Mouse (Mus musculus): ENCODE measurements around the gene Snx8. TPM values are rescaled to one million over a fixed set of nuclear protein-coding genes. Genes with fewer than 3 reads are reported as not detected.

Snx8 gene
- 21.1 and 22.1 TPM in 2 replicates for polyA plus RNA-seq (2016; fragmentation: Nextera tagmentation; extraction: Ambion mirVana)

DNA sequence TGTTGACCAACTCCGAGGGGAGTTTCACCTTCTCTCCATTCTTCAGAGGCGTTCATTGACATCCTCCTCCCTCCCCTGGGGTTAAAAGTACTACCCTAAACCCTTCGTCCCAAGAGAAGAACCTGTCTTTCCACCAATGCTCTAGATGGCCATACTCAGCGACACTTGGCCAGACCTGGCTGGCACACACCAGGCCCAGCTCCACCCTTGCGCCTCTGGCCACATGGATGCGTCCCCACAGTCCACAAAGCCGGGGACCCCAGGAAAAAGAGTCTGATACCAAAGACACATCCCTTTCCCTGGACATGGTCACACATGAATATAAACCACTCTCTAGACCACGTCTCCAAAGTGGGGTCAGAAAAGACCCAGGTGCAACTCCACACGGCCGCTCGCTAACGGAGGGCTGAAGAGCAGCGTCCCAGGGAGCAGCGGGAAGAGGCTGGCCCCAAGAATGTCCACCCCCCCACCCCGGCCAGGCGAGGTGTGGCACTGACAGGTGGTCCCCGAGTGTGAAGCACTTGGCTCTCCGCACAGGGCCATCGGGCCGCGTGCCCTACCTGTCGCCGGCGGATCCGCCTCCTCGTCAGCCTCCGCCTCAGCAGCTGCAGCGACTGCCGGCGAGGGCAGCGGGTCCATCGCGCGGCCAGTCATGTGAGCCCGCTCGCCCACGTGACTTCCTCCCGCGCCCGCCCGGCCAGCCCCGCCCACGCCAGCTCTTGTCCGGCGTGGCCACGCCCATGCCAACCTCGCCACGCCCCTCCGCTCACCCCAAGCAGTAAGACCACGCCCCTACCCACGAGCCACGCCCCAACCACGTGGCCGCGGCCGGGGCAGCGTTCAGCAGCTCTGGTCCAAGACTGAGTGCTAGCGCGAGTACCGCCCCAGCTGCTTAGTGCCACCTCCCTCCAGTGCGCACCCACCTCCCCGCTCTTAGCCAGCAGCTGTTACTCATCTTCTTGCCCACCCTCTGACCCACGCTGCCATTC, at the start of gene Snx8:
TSS of gene Snx8 (minus strand) at position 675 of the 989 bp plus-strand sequence.
- peak within 1 kb of the TSS; percentile 25; the same call in 1 of the 2 replicates for H3K27ac ChIP-seq
- peak within 1 kb of the TSS; percentile 69 for H3K4me3 ChIP-seq
- H3K27me3 ChIP-seq = no peaks in the 10 kb centered on the region
- H3K4me2 ChIP-seq (replicated peaks) = peak within 1 kb of the TSS; percentile 97
- H3K4me1 ChIP-seq = peaks cover 22% of the 10 kb centered on the region
- no peaks in the 10 kb centered on the region for H3K9me3 ChIP-seq (replicated peaks)
- no peaks in the 10 kb centered on the region for H3K36me3 ChIP-seq
- peak within 1 kb of the TSS; percentile 76 for H3K9ac ChIP-seq
- peak; percentile 90 for ATAC-seq (ENCODE audit: low FRiP score)
- 1% methylated on average over 62 of the region's 63 CpGs for WGBS

DNA sequence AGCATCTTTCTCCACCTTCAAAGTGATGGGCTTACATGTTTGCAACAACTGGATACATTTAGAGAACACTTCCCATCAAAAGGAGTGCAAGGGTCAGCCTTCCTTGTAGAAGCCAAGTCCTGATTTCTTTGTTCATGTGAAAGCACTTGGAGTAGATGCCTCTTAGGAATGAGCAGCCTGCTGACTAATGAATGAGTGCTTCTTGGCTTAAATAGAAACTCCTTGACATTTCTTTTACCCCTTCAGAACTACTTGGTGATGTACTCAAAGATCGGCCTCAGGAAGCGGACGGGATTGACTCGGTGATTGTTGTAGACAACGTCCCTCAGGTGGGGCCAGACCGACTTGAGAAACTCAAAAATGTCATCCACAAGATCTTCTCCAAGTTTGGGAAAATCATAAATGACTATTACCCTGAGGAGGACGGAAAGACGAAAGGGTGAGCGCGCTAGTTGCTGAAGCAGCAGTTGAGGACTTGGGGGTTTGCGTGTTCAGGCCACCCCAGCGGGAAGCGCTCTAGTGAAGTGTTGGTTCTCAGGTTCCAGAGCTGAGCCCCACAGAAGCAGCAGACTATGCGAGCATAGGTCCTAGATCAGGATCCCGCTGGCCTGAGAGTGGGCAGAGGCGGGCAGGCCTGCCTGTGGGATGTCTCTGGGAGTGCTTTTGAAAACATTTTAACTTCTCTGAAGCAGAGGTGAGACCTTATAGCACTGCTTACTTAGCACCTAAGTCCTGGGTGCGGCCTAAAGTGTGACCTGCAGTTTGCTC, 36.1 kb upstream of the Snx8 start:
- Histone ChIP-seq H3K36me3 (peaks cover 60% of the 10 kb centered on the region), H3K9me3 (replicated peaks) (no peaks in the 10 kb centered on the region), H3K27me3 (no peaks in the 10 kb centered on the region), H3K27ac (no peak overlapping the region), H3K4me2 (replicated peaks) (no peak overlapping the region), H3K4me1 (peaks cover 22% of the 10 kb centered on the region), H3K9ac (no peak overlapping the region), H3K4me3 (no peak overlapping the region)
- ATAC-seq (ENCODE audit: low FRiP score) = no peak
- 94% methylated on average over 17 of the region's 17 CpGs for WGBS

DNA sequence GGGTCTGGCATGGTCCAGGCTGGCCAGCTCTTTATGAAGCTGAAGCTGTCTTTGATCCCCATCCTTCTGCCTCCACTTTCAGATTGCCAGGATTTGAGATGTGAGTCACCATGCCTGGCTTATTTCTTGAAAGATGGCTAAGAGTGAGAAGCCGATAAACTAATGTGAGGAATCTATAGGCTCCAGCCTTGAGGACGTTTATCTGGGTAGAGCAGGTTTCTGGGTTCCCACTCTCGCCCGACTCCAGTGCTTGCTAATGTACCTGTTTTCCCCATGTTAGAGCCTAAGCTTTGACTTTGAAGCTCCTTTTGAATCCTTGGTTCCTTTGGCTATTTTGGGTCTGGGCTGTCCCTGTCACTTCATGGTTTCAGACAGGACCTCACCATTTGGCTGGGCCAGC, 31.6 kb upstream of the Snx8 start:
- Histone ChIP-seq H3K4me1 (peaks cover 27% of the 10 kb centered on the region), H3K9me3 (replicated peaks) (no peaks in the 10 kb centered on the region), H3K27me3 (no peaks in the 10 kb centered on the region), H3K27ac (no peak overlapping the region), H3K36me3 (peaks cover 18% of the 10 kb centered on the region; the same call in 1 of the 2 replicates), H3K4me2 (replicated peaks) (peak overlapping the region; percentile 88), H3K9ac (peak overlapping the region; percentile 98; the same call in 1 of the 2 replicates), H3K4me3 (peak overlapping the region; percentile 100)
- ATAC-seq (ENCODE audit: low FRiP score) = no peak
- 79% methylated on average over 4 of the region's 4 CpGs for WGBS

DNA sequence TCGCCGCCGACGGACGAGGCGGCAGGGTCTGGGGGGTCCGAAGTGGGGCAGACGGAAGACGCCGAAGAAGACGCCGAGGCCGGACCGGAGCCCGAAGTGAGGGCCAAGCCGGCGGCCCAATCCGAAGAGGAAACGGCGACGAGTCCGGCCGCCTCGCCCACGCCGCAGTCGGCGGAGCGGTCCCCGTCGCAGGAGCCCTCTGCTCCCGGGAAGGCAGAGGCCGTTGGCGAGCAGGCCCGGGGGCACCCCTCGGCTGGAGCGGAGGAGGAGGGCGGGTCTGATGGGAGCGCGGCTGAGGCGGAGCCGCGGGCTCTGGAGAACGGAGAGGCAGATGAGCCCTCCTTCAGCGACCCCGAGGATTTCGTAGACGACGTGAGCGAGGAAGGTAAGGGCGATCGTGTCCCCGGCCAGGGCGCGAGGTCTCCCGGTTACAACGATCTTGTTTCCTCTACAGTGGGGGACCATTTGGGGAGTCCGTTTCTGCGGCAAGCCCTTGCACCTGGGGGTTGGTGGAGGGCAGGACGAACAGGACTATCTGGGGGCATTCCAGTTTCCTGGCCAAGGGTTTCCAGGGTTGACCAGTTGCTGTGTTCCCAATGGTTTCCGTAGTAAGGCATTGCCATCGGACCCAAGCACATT, 30.5 kb upstream of the Snx8 start:
- ATAC-seq (ENCODE audit: low FRiP score) = peak; percentile 42

DNA sequence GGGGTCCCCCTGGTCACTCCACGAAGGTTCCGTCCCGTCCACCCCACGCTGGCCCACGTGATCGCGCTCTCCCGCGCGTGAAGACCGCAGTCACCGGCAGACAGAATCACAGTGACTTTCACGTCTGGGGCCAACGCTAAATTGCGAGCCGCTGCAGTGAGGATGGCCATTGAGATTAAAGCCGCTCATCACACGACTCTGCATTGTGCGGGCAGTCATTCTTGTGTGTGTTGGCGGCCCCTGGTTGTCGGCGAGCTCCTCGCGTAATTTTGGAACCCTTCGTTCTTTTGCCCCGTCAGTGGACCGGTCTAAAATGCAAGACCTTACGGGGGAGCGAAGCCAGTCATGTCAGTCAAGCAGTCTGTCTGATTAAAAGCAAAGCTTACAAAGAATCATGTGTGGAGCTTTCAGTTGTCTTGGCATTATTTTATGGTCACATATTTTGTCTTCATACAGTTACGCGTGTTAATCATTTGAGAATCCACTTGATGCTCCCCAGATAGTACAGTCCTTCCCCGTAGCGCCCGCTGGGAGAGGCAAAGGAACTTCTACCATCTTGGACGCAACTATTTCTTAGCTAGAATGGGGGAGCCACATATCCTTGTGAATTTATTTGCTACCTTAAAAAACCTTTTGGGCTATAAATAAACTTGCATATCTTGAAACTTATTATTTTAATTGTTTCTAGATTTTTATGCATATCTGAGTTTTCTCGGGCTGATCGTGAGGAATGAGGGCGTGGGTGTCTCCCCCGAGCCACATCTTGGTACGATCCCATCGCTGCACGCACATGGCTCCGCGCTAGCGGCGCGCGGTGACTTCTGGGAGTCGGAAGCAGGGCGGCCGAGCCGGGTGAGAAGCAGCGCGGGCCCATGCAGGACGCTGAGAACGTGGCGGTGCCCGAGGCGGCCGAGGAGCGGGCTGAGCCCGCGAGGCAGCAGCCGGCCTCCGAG, 29.7 kb upstream of the Snx8 start, which contains the start of gene Eif3b:
TSS of gene Eif3b (plus strand) at position 840 of the 953 bp plus-strand sequence.
- peaks cover 27% of the 10 kb centered on the region for H3K4me1 ChIP-seq
- peak within 1 kb of the TSS; percentile 88 for H3K4me2 ChIP-seq (replicated peaks)
- WGBS = under 1% methylated on average over 65 of the region's 65 CpGs
- H3K9ac ChIP-seq = peak within 1 kb of the TSS; percentile 98
- 0 out of 2 replicates have a peak, but pooled peaks cover 15% of the 10 kb centered on the region for H3K36me3 ChIP-seq
- peak within 1 kb of the TSS; percentile 94 for H3K27ac ChIP-seq
- H3K27me3 ChIP-seq = no peaks in the 10 kb centered on the region
- peak; percentile 90 for ATAC-seq (ENCODE audit: low FRiP score)
- H3K9me3 ChIP-seq (replicated peaks) = no peaks in the 10 kb centered on the region
- H3K4me3 ChIP-seq = peak within 1 kb of the TSS; percentile 100

More for the DNA sequence above, 30.5 kb upstream of the Snx8 start:
- under 1% methylated on average over 62 of the region's 62 CpGs for WGBS
- peak overlapping the region; percentile 98 for H3K9ac ChIP-seq
- no peaks in the 10 kb centered on the region for H3K27me3 ChIP-seq
- H3K36me3 ChIP-seq = 0 out of 2 replicates have a peak, but pooled peaks cover 15% of the 10 kb centered on the region
- peak overlapping the region; percentile 88 for H3K4me2 ChIP-seq (replicated peaks)
- H3K4me3 ChIP-seq = peak overlapping the region; percentile 100
- H3K27ac ChIP-seq = peak overlapping the region; percentile 82
- H3K4me1 ChIP-seq = peaks cover 27% of the 10 kb centered on the region
- H3K9me3 ChIP-seq (replicated peaks) = no peaks in the 10 kb centered on the region

DNA sequence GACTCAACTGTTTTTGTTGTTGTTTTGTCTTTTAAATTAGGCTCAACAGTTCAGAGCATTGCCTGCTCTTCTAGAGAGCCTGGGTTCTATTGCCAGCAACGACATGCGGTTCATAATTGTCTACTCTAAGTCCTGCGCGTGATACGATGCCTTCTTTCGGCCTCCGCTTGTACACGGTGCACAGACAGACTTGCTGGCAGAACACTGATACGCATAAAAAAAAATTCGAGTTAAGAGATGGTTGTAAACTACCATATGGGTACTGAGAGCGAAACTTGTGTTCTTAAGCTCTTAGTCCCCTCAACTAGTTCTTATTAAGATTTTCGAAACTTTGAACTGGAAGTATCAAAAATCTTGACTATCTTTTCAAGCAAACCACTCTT, 29.0 kb upstream of the Snx8 start:
- 0 out of 2 replicates have a peak, but pooled peaks cover 11% of the 10 kb centered on the region for H3K36me3 ChIP-seq
- H3K9me3 ChIP-seq (replicated peaks) = no peaks in the 10 kb centered on the region
- H3K4me2 ChIP-seq (replicated peaks) = peak overlapping the region; percentile 88
- peak overlapping the region; percentile 94 for H3K27ac ChIP-seq
- H3K27me3 ChIP-seq = no peaks in the 10 kb centered on the region
- peak overlapping the region; percentile 77 for H3K9ac ChIP-seq
- ATAC-seq (ENCODE audit: low FRiP score) = peak; percentile 33; the same call in 1 of the 2 replicates
- peak overlapping the region; percentile 100 for H3K4me3 ChIP-seq
- WGBS = 2% methylated on average over 12 of the region's 12 CpGs
- peaks cover 27% of the 10 kb centered on the region for H3K4me1 ChIP-seq

DNA sequence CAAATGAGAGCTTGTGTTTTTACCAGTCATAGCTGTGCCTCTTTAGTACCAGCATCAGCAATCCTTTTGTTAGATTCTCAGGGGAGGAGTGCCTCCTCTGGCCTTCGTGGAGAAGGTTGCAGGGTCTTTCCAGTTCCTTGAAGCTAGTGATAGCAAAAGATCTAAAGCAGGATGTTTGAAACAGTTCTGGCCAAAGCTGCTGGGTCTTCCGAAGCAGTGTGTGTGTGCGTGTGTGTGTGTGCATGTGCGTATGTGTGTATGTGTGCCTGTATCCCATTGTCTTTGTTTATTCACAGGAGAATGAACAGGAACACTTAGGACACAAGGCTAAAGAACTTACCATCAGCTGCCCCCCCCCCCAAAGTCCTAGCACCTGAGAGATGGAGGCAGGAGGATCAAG, 25.6 kb upstream of the Snx8 start:
- Histone ChIP-seq H3K36me3 (no peaks in the 10 kb centered on the region), H3K4me1 (no peaks in the 10 kb centered on the region; the same call in 1 of the 2 replicates), H3K27ac (no peak overlapping the region), H3K9ac (no peak overlapping the region), H3K4me3 (no peak overlapping the region), H3K9me3 (replicated peaks) (no peaks in the 10 kb centered on the region), H3K27me3 (no peaks in the 10 kb centered on the region), H3K4me2 (replicated peaks) (no peak overlapping the region)
- ATAC-seq (ENCODE audit: low FRiP score) = no peak
- WGBS = 65% methylated on average over 4 of the region's 4 CpGs

DNA sequence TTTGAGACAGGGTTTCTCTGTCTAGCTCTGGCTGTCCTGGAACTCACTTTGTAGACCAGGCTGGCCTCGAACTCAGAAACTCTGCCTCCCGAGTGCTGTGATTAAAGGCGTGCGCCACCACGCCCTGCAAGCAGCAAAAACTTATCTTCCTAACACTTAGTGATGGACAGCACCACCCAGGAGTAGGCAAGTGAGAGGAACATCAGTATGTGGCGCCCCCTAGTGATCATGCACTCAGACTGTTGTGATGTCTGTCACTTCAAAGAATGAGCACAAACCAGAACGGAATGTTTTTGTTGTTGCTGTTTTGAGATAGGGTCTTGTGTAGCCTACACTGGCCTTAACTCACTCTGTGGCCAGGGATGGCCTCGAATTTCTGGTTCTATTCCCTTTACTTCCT, 22.3 kb upstream of the Snx8 start:
- H3K36me3 ChIP-seq = no peaks in the 10 kb centered on the region
- H3K9me3 ChIP-seq (replicated peaks) = no peaks in the 10 kb centered on the region
- no peak overlapping the region for H3K27ac ChIP-seq
- H3K9ac ChIP-seq = no peak overlapping the region
- 39% methylated on average over 8 of the region's 8 CpGs for WGBS
- H3K27me3 ChIP-seq = no peaks in the 10 kb centered on the region
- no peak overlapping the region for H3K4me3 ChIP-seq
- no peak overlapping the region for H3K4me2 ChIP-seq (replicated peaks)
- no peak for ATAC-seq (ENCODE audit: low FRiP score)
- no peaks in the 10 kb centered on the region for H3K4me1 ChIP-seq

DNA sequence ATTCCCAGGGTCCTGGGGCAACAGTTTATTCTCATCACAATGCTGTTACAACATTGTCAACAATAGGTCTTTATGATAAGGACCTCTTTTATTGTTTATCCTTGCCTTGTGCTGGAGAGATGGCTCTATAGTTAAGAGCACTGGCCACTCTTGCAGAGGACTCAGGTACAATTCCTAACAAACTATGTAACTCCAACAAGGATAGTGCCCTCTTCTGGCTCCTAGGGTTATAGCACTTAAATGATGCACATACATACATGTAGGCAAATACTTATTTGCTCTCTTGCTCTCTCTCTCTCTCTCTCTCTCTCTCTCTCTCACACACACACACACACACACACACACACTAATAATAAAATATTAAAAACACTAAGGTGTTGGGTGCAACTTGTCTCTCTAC, 19.7 kb upstream of the Snx8 start:
- Histone ChIP-seq H3K4me3 (no peak overlapping the region), H3K9me3 (replicated peaks) (no peaks in the 10 kb centered on the region)
- ATAC-seq (ENCODE audit: low FRiP score) = no peak

DNA sequence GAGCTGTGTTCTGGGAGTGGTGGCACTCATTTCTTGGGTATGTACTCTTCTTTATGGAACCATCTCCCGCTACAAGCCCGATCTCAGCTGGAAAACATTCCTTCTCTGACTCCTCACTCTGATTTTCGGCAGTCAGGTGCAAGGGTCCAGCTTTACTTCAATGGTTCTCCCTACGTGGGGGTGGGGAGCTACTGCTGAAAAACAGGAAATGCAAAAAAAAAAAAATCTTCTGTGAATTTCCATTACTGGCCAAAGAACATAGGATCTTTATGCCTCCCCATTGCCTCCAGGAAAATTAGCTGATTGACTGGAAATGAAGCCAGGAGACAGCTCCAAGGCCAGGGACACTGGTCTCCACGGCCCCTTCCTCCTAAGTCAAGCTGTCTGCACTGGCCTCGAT, 17.6 kb upstream of the Snx8 start:
- Histone ChIP-seq H3K4me1 (no peaks in the 10 kb centered on the region), H3K4me2 (replicated peaks) (no peak overlapping the region), H3K4me3 (no peak overlapping the region), H3K9ac (no peak overlapping the region), H3K36me3 (no peaks in the 10 kb centered on the region), H3K27me3 (no peaks in the 10 kb centered on the region), H3K9me3 (replicated peaks) (no peaks in the 10 kb centered on the region), H3K27ac (no peak overlapping the region)
- ATAC-seq (ENCODE audit: low FRiP score) = no peak
- 75% methylated on average over 6 of the region's 6 CpGs for WGBS

More for the DNA sequence above, 19.7 kb upstream of the Snx8 start:
- Histone ChIP-seq H3K27me3 (no peaks in the 10 kb centered on the region), H3K9ac (no peak overlapping the region), H3K36me3 (no peaks in the 10 kb centered on the region), H3K4me2 (replicated peaks) (no peak overlapping the region), H3K4me1 (no peaks in the 10 kb centered on the region), H3K27ac (no peak overlapping the region)

DNA sequence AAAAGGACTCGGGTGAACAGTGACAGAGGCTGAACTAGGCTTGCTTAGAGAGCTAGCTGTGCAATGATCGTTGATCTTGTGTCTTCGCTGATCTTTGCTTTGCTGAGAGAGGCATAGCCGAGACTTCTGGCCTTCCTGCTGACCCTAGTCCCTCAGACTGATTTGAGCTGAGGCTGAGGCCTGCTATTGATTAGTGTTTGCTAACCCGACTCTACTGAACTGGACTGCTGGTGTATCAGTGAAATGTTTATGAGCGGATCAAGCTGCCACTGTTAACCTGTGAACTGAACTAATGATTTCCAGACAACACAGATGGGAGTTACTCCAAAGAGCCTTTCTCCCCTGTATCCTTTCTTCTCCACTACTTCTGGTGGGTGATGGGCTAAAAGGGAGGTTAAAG, 16.1 kb upstream of the Snx8 start:
- no peaks in the 10 kb centered on the region for H3K4me1 ChIP-seq
- no peak for ATAC-seq (ENCODE audit: low FRiP score)

More for the DNA sequence above, 16.1 kb upstream of the Snx8 start:
- Histone ChIP-seq H3K4me2 (replicated peaks) (no peak overlapping the region), H3K36me3 (no peaks in the 10 kb centered on the region), H3K9me3 (replicated peaks) (no peaks in the 10 kb centered on the region; the same call in 1 of the 2 replicates), H3K4me3 (no peak overlapping the region), H3K27me3 (no peaks in the 10 kb centered on the region), H3K27ac (no peak overlapping the region), H3K9ac (no peak overlapping the region)
- 69% methylated on average over 6 of the region's 6 CpGs for WGBS
